Mouse (Mus musculus) myocyte (in vitro differentiated cells): ENCODE data around the gene Polm. TPM values are rescaled to one million over a fixed set of nuclear protein-coding genes. Genes with fewer than 3 reads are reported as not detected.
A peak's percentile ranks its signal among the peaks of the same experiment; 100 is the strongest.

ENCODE experiments used
- H3K27me3 ChIP-seq: one replicate; pipeline ENCODE4 v1.6.1; 2011; ENCODE audit not compliant: control insufficient read depth, insufficient read depth, insufficient read length
- H3K36me3 ChIP-seq: one replicate; pipeline ENCODE4 v1.6.1; 2011; ENCODE audit not compliant: control insufficient read depth, insufficient read depth
- H3K4me2 ChIP-seq: one replicate; pipeline ENCODE4 v1.6.1; 2011; ENCODE audit warnings: low read depth, control low read depth
- H3K4me3 ChIP-seq: one replicate; pipeline ENCODE4 v1.5.1; 2011; ENCODE audit warnings: mild to moderate bottlenecking, control low read depth, moderate library complexity
- H3K79me2 ChIP-seq: one replicate; pipeline ENCODE4 v1.6.1; 2011; ENCODE audit not compliant: control insufficient read depth, insufficient read depth
- H3ac ChIP-seq: one replicate; pipeline ENCODE4 v1.6.1; 2011; ENCODE audit not compliant: control insufficient read depth, insufficient read length
- CEBPB ChIP-seq: IDR thresholded peaks from 2 replicates; pipeline ENCODE4 v1.6.1; 2011; ENCODE audit warnings: mild to moderate bottlenecking, moderate library complexity; ENCODE audit not compliant: poor library complexity, insufficient read depth, severe bottlenecking
- E2F4 ChIP-seq: IDR thresholded peaks from one replicate; pipeline ENCODE4 v1.6.1; 2011; ENCODE audit warnings: mild to moderate bottlenecking, control low read depth, moderate library complexity; ENCODE audit not compliant: insufficient read depth
- MAX ChIP-seq: IDR thresholded peaks from one replicate; pipeline ENCODE4 v1.6.1; 2011; ENCODE audit warnings: low read depth, mild to moderate bottlenecking, control low read depth
- MYOD1 ChIP-seq, 3 experiments: IDR thresholded peaks; one replicate each; pipeline ENCODE4 v1.6.1; 2011; ENCODE audit warnings: control low read depth in 2 of 3, low read depth in 2 of 3, mild to moderate bottlenecking in 2 of 3, moderate library complexity in 1 of 3; ENCODE audit not compliant: insufficient read length in 2 of 3, control insufficient read depth in 1 of 3
- MYOG ChIP-seq, 3 experiments: IDR thresholded peaks; one replicate each; pipeline ENCODE4 v1.6.1; 2011; ENCODE audit warnings: control low read depth in 2 of 3, low read depth in 2 of 3, mild to moderate bottlenecking in 2 of 3; ENCODE audit not compliant: insufficient read length in 2 of 3, control insufficient read depth in 1 of 3, insufficient read depth in 1 of 3
- POLR2A ChIP-seq: IDR thresholded peaks from one replicate; pipeline ENCODE4 v1.6.1; 2011; ENCODE audit warnings: low read depth, mild to moderate bottlenecking, control low read depth, moderate library complexity; ENCODE audit not compliant: insufficient read length
- POLR2AphosphoS2 ChIP-seq: IDR thresholded peaks from one replicate; pipeline ENCODE4 v1.6.1; 2011; ENCODE audit warnings: low read depth, control low read depth; ENCODE audit not compliant: insufficient read length
- REST ChIP-seq: IDR thresholded peaks from one replicate; pipeline ENCODE4 v1.6.1; 2011; ENCODE audit warnings: mild to moderate bottlenecking, control low read depth, moderate library complexity; ENCODE audit not compliant: insufficient read depth, insufficient read length
- SRF ChIP-seq: IDR thresholded peaks from one replicate; pipeline ENCODE4 v1.6.1; 2011; ENCODE audit warnings: low read depth; ENCODE audit not compliant: control insufficient read depth, insufficient read length
- TCF12 ChIP-seq: IDR thresholded peaks from one replicate; pipeline ENCODE4 v1.6.1; 2011; ENCODE audit warnings: mild to moderate bottlenecking, control low read depth; ENCODE audit not compliant: poor library complexity, insufficient read depth, severe bottlenecking
- TCF3 ChIP-seq: IDR thresholded peaks from one replicate; pipeline ENCODE4 v1.6.1; 2011; ENCODE audit warnings: low read depth, control low read depth; ENCODE audit not compliant: insufficient read length
- USF1 ChIP-seq: IDR thresholded peaks from one replicate; pipeline ENCODE4 v1.6.1; 2011; ENCODE audit warnings: low read depth, mild to moderate bottlenecking, control low read depth, moderate library complexity
- polyA plus RNA-seq: library from polyadenylated mRNA; unstranded; fragments of >200 nt; fragmentation: generic; extraction: Trizol; gene quantifications from one replicate; pipeline ENCODE4 v1.2.1, GENCODE M21; 2012; ENCODE audit warnings: missing spikeins

The Polm gene
- polyA plus RNA-seq, 1 experiment: 4.3 TPM

DNA sequence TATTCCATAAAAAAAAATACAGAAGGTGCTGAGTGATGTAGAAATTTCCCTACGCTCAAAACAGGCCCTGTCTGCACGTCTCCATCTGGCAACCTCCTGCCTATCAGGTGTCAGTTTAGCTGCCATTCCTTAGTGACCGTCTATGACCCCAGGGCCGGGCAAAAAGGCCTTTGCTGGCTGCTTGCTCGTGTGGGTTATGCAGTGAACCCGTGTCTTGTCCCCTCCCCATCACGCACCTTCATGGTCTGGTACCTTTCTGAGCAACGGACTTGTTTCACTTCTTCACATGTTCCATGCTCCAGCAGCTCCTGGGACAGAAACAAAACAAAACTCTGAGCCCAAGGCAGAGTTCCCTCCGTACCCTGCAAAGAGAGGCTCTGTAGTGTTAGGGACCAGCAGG, 3.3 kb downstream of the Polm start:
- H3K27me3 ChIP-seq: no peaks in the 10 kb centered on the region
- no peak overlapping the region for H3K4me3 ChIP-seq
- peak overlapping the region; percentile 26 for H3K4me2 ChIP-seq
- TF ChIP-seq E2F4 (no peak), REST (no peak), POLR2AphosphoS2 (no peak)
- no peak overlapping the region for H3ac ChIP-seq
- H3K36me3 ChIP-seq: no peaks in the 10 kb centered on the region
- no peaks in the 10 kb centered on the region for H3K79me2 ChIP-seq

- Histone ChIP-seq H3K4me3 (no peak overlapping the region), H3K27me3 (no peaks in the 10 kb centered on the region), H3K36me3 (no peaks in the 10 kb centered on the region), H3ac (no peak overlapping the region), H3K79me2 (no peaks in the 10 kb centered on the region), H3K4me2 (no peak overlapping the region)
- no peak for TF ChIP-seq USF1
- TF ChIP-seq REST: no peak
- no peak for TF ChIP-seq CEBPB
Observed at GRCm38 (mm10) chr11:5829327-5829726, 8.5 kb downstream of the Polm start.

DNA sequence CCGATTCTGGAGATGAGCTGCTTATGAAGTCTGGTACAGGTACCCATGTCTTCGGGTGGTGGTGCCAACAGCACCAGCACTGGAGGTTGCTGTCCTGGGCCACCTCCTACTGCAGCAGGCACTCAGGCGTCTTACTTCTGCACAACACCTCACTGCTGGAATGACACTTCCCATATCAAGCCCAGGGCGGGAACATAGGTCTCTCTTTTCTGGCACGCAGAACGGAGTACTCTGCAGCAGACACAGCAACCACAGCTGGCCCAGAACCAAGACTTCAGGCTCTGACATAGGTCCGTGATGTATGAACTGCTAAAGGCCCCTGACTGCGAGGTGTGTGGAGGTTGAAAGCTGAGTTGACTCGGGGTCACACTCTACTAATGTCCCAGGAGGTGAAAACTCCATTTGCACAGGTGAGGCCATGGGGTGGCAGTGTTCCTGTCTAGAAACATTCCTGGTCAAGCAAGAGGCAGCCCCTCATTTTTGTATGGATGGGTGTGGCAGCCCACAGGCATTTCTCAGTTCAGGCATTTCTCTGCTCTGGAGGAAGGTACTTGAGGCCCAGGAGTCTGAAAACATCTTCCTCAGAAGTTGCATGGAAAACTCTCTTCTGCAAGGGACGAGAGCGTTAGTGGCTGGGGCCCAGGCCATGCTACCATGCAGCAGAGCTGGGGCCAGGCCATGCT, 9.2 kb downstream of the Polm start:
- Histone ChIP-seq H3K4me3 (no peak overlapping the region), H3K79me2 (no peaks in the 10 kb centered on the region), H3K36me3 (no peaks in the 10 kb centered on the region), H3ac (no peak overlapping the region), H3K4me2 (no peak overlapping the region), H3K27me3 (no peaks in the 10 kb centered on the region)
- TF ChIP-seq USF1 (no peak), POLR2AphosphoS2 (no peak), REST (no peak), POLR2A (no peak), TCF3 (no peak), TCF12 (no peak), SRF (no peak), MYOD1 (IDR thresholded peaks at IDR 0.05; ENCODE audit: control insufficient read depth in 1 of 3, insufficient read length in 2 of 3, low read depth in 2 of 3) (no peak), MYOG (IDR thresholded peaks at IDR 0.05; ENCODE audit: control insufficient read depth in 1 of 3, insufficient read depth in 1 of 3, insufficient read length in 2 of 3, low read depth in 2 of 3) (no peak), E2F4 (no peak), MAX (no peak), CEBPB (no peak)

GRCm38 (mm10) chr11:5827931-5828330, 9.9 kb downstream of the Polm start:
- H3K79me2 ChIP-seq: no peaks in the 10 kb centered on the region
- no peak for TF ChIP-seq TCF3
- TF ChIP-seq MYOD1 (IDR thresholded peaks at IDR 0.05; ENCODE audit: control insufficient read depth in 1 of 3, insufficient read length in 2 of 3, low read depth in 2 of 3): no peak
- TF ChIP-seq E2F4: no peak
- TF ChIP-seq MAX: no peak
- no peak for TF ChIP-seq POLR2AphosphoS2
- no peak for TF ChIP-seq SRF
- no peak for TF ChIP-seq USF1
- no peak for TF ChIP-seq MYOG (IDR thresholded peaks at IDR 0.05; ENCODE audit: control insufficient read depth in 1 of 3, insufficient read depth in 1 of 3, insufficient read length in 2 of 3, low read depth in 2 of 3)
- no peak for TF ChIP-seq POLR2A
- TF ChIP-seq REST: no peak
- no peak for TF ChIP-seq CEBPB
- no peak for TF ChIP-seq TCF12
- no peak overlapping the region for H3K4me3 ChIP-seq
- H3ac ChIP-seq: no peak overlapping the region
- H3K27me3 ChIP-seq: no peaks in the 10 kb centered on the region
- H3K36me3 ChIP-seq: no peaks in the 10 kb centered on the region
- H3K4me2 ChIP-seq: no peak overlapping the region

DNA sequence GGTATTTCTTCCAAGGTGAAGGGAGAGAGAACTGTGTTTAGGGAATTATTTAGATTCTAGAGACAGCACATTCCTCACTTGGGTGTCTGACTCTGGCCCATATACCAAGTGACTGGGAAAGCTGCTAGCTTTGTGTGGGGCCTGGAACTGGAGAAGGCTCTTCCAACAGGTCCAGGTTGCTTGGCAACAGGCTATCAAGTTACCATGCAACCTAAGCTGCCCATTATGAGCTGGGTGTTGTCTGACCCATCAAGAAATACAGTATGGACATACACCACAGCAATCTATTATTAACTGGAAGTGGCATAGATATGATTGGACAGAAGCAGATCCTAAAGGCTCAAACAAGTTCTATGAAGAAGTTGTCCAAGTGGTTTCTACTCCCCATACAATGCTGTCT, 12.4 kb downstream of the Polm start:
- Histone ChIP-seq H3K36me3 (no peaks in the 10 kb centered on the region), H3K27me3 (no peaks in the 10 kb centered on the region), H3K4me2 (peak overlapping the region; percentile 0), H3K79me2 (no peaks in the 10 kb centered on the region), H3K4me3 (no peak overlapping the region), H3ac (no peak overlapping the region)
- no peak for TF ChIP-seq TCF12
